Mouse (Mus musculus): ENCODE measurements around the gene Tdrd1.

DNA sequence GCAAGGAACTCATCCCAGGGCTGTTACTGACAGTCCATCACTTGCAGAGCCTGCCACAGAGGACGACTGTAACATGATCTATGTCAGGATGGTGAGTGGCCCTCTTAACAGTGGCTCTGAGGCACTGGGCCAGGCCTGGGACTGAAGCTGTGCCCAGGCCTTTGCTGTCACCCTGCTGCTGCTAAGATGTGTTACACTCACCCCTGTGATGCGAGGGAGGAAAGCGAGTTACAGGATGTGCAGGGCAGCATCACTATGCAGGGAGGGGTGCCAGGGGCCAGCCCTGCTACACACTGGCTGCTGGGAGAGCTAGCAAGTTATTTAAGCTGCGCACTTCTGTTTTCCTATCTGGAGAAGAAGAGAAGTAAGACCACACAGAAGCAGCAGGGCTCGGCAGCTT is 30.4 kb downstream of the Tdrd1 start:
- TF ChIP-seq ZC3H11A (IDR thresholded peaks at IDR 0.05; ENCODE audit: borderline replicate concordance, low read depth, low read length) (no peak), HCFC1 (IDR thresholded peaks at IDR 0.05; ENCODE audit: borderline replicate concordance, insufficient read depth, low read length) (no peak), CHD2 (IDR thresholded peaks at IDR 0.05; ENCODE audit: low read depth, low read length) (no peak), ZNF384 (IDR thresholded peaks at IDR 0.05; ENCODE audit: low read depth, low read length) (no peak), MAFK (IDR thresholded peaks at IDR 0.05; ENCODE audit: insufficient read depth, low read depth, low read length) (no peak)
